Mouse (Mus musculus): ENCODE measurements at regions not wholly inside any gene's neighbourhood (a gene's known extent, or its start where the extent isn't known, plus 50 kb on each side); places are given as distances from the start of the nearest gene placed in this dataset.
A peak's percentile ranks its signal among the peaks of the same experiment; 100 is the strongest.

- no peak for DNase-seq (ENCODE audit: low spot score)
These were observed 1055.0 kb downstream of the Fam19a2 start for GRCm38 (mm10) chr10:124318761-124319160.

DNA sequence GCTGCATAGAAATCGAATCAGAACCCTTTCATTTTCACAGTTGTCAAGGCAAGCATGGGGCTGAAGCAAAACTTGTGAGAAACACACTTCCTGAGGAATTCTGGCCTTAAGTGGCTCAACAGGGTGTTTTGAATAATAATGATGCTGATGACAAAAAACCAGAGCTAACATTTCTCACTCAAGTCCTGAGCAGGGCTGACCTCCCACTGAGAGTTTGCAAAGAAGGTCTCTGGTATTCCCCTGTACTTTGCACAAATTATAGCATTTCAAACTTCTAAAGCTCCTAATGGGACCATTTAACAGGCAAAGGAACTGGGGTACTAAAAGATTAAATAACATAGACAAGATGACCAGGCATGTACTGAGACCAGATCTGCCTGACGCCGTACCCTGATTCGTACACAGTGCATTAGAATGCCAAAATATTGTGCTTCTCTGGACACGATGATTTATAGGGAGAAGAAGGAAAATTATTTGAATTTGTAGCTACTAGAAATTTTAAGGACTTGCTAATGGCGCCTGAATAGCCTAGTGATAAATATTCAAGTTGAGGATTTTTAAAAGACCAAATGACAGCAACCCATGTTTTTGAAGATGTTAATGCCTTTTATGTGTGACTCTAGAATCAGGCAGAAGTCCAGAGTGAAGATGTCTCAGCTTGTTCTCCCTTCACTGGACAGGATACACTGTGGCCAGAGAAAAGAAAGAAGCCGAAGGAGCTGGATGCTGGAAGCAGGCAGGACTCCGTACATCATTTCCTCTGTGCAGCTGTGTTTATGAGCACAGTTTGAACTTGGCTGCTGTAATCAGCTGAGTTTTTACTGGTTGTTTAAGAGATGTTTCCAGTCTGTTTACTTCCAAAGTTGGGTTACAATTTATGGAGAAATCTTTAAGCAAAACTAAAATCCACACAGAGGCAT, 1056.7 kb downstream of the Fam19a2 start:
- no peak for DNase-seq (ENCODE audit: low spot score)

DNA sequence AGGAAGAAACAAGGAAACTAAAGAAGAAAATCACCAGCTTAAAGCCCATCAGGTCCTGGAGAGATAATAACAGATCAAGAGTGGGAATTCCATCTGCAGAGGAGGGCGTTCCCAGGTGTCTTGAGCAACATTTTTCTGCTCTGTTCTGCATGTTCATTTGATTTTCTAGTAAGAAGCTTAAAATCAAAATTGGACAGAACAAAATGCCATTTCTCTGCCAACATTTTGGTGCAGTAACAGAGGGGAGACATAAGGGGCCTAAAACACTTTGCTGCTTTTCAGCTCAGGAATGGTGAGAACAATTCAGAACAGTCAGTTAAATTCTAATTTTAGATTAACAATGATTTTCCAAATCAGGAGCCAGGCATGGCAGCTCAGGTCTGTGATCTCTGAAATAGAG, 1056.8 kb downstream of the Slc16a7 start:
- DNase-seq (ENCODE audit: low spot score), result no peak

GRCm38 (mm10) chr10:124338923-124339322, 1050.3 kb downstream of the Slc16a7 start:
- DNase-seq (ENCODE audit: low spot score), result no peak

DNA sequence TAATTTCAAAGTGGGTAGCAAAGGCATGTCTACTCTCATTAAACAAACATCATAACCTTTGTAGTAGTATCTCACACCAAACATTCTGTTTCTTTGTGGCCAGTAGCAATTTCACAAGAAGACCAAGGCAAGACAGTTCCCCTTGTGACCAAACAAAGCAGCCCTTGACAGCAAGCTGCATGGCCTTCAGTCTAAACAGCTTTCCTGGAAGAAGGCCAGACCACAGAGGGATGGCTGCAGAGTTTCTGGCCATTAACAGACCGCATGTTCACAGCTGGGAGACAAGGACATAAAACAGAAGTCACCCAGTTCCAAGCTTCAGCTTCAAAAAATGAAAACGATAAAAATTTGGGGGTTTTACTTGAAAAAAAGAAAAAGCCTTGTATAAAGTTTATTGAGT, 1040.0 kb downstream of the Slc16a7 start:
- DNase-seq (ENCODE audit: low spot score), result peak; percentile 5

- no peak for DNase-seq (ENCODE audit: low spot score)
These were observed 1026.5 kb downstream of the Slc16a7 start for GRCm38 (mm10) chr10:124362795-124363194.

GRCm38 (mm10) chr10:124370994-124371393, 1018.3 kb downstream of the Slc16a7 start:
- DNase-seq (ENCODE audit: low spot score), result no peak

DNA sequence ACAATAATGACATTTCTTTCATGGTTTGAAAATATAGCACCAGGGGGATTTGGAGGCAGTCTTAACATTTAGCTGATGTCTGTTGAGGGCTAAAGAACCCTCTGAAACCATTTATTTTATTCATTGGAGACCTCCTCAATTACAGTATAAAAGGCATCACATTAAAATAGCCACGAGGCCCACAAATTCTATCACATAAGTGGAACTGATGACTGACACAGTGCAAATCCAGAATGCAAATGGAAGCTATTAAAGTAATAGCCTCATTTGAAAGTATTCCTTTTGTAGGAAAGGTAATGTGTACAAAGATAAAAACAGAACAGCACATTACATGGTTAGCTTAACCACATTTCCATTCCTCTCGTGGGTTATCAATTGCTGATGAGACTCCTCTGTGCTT, 986.6 kb downstream of the Slc16a7 start:
- DNase-seq (ENCODE audit: low spot score), result no peak

DNA sequence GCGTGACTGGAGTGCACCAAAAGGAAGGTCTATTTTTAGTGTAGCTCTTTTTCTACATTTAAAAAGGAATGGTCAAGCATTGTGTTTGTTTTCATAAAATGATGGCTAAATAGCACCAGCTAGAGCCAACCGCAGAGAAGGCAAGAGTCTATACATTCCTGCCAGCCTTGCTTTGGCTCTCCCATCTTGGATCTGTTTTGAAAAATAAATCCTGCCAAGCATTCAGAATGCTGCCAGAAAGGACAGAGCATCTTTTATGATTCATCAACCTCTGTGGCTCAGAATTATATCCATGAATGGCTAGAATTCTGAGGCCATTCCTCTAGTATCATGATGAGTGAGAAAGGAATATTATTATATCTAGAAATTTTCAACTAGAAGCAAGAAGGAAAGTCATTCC, 979.6 kb downstream of the Slc16a7 start:
- DNase-seq (ENCODE audit: low spot score), result no peak

GRCm38 (mm10) chr10:124416531-124416930, 972.7 kb downstream of the Slc16a7 start:
- no peak for DNase-seq (ENCODE audit: low spot score)

- no peak for DNase-seq (ENCODE audit: low spot score)
These were observed 965.8 kb downstream of the Slc16a7 start for GRCm38 (mm10) chr10:124423418-124423817.

Data from retina, embryonic 14.5 days (tissue).